Mouse (Mus musculus): ENCODE measurements around the gene Dazap1.

Gene Dazap1

GRCm38 (mm10) chr10:80271186-80271843 lies 10.0 kb downstream of the Dazap1 start:
- 58% methylated on average over 5 of the region's 5 CpGs for WGBS

- 78% methylated on average over 8 of the region's 8 CpGs for WGBS
Observed at GRCm38 (mm10) chr10:80271870-80272585, 10.7 kb downstream of the Dazap1 start.

GRCm38 (mm10) chr10:80273847-80274246 lies 12.6 kb downstream of the Dazap1 start:
- 79% methylated on average over 3 of the region's 3 CpGs for WGBS

- WGBS, result 74% methylated on average over 5 of the region's 5 CpGs
Observed at GRCm38 (mm10) chr10:80276238-80276637, 15.0 kb downstream of the Dazap1 start.

- 93% methylated on average over 9 of the region's 9 CpGs for WGBS
Observed at GRCm38 (mm10) chr10:80278390-80278789, 17.1 kb downstream of the Dazap1 start.

GRCm38 (mm10) chr10:80279273-80279672 lies 18.0 kb downstream of the Dazap1 start:
- WGBS, result 89% methylated on average over 12 of the region's 12 CpGs

- 91% methylated on average over 7 of the region's 7 CpGs for WGBS
Observed at GRCm38 (mm10) chr10:80281304-80281703, 20.0 kb downstream of the Dazap1 start.

- 57% methylated on average over 8 of the region's 8 CpGs for WGBS
Observed at GRCm38 (mm10) chr10:80281921-80282371, 20.7 kb downstream of the Dazap1 start.

- 88% methylated on average over 20 of the region's 20 CpGs for WGBS
Observed at GRCm38 (mm10) chr10:80282481-80283441, 21.5 kb downstream of the Dazap1 start.

GRCm38 (mm10) chr10:80285222-80286070 lies 24.2 kb downstream of the Dazap1 start:
- 84% methylated on average over 15 of the region's 15 CpGs for WGBS

GRCm38 (mm10) chr10:80288097-80288496 lies 26.8 kb downstream of the Dazap1 start:
- 93% methylated on average over 12 of the region's 12 CpGs for WGBS

GRCm38 (mm10) chr10:80288657-80289056 lies 27.4 kb downstream of the Dazap1 start:
- 57% methylated on average over 8 of the region's 8 CpGs for WGBS

- WGBS, result under 1% methylated on average over 72 of the region's 72 CpGs
Observed at GRCm38 (mm10) chr10:80292251-80293146, 31.2 kb downstream of the Dazap1 start, which contains the start of gene Rps15. Gene Rps15 (plus strand): TSS chr10:80292453.

- WGBS, result 9% methylated on average over 14 of the region's 14 CpGs
Observed at GRCm38 (mm10) chr10:80293325-80293724, 32.0 kb downstream of the Dazap1 start.

GRCm38 (mm10) chr10:80294311-80294710 lies 33.0 kb downstream of the Dazap1 start:
- WGBS, result 51% methylated on average over 4 of the region's 4 CpGs

GRCm38 (mm10) chr10:80294788-80295303 lies 33.6 kb downstream of the Dazap1 start:
- WGBS, result 39% methylated on average over 7 of the region's 7 CpGs

- under 1% methylated on average over 26 of the region's 26 CpGs for WGBS
Observed at GRCm38 (mm10) chr10:80295618-80296425, 34.5 kb downstream of the Dazap1 start, which contains the start of gene Apc2. Gene Apc2 (plus strand): TSS chr10:80295977.

- WGBS, result 75% methylated on average over 5 of the region's 5 CpGs
Observed at GRCm38 (mm10) chr10:80296824-80297223, 35.5 kb downstream of the Dazap1 start.
